16 mouse cellular contexts compared by ENCODE assay signal in genomic region chr5:51494358-51494876, GRCm38 (mm10).
DNase-seq lines count a peak whose midpoint lies in the region; ATAC-seq and TF ChIP-seq lines count a peak whose summit lies in the region.
"Had no signal": no experiment of that assay in that cellular context is flagged by ENCODE, and none has a peak within 500 bp of the region (broad histone marks: within the 10 kb centered on the region; RNA-seq: fewer than 3 reads in every experiment).

No protein-coding gene starts in this region.

- H3K9ac ChIP-seq in liver, embryonic 11.5 days (ENCODE audit: low read depth, low read length), result no peak overlapping the region
- H3K9ac ChIP-seq: heart, embryonic 15.5 days; hindbrain, embryonic 12.5 days had no signal

- no peaks in the 10 kb centered on the region for H3K9me3 ChIP-seq in liver, embryonic 11.5 days (ENCODE audit: control insufficient read depth, low read length)
- H3K9me3 ChIP-seq: heart, embryonic 15.5 days; hindbrain, embryonic 12.5 days; midbrain, embryonic 10.5 days had no signal

- no peaks in the 10 kb centered on the region; the same call in 1 of the 2 replicates for H3K27me3 ChIP-seq in liver, embryonic 11.5 days (replicated peaks; ENCODE audit: control insufficient read depth, insufficient read depth, low read length)
- H3K27me3 ChIP-seq: heart, embryonic 15.5 days; hindbrain, embryonic 12.5 days had no signal

- DNase-seq in liver (peak; percentile 3), R1 (ENCODE audit: low read depth, low spot score) (peak; percentile 6)
- no peak for DNase-seq in liver, embryonic 11.5 days (ENCODE audit: low spot score)
- DNase-seq in brain, embryonic 14.5 days (ENCODE audit: low read depth), result no peak
- no peak for DNase-seq in layer of hippocampus, postnatal 14 days (ENCODE audit: low spot score in 2 of 2)
- DNase-seq in urinary bladder, postnatal 14 days (ENCODE audit: low spot score), result no peak
- DNase-seq: adrenal gland, adult 8-10 months; cerebellum, adult 18-20 months; gastrocnemius, postnatal 10 days; heart, adult 2 months had no signal

- no peaks in the 10 kb centered on the region for H3K4me1 ChIP-seq in liver, embryonic 11.5 days (replicated peaks; ENCODE audit: control insufficient read depth, insufficient read depth, low read length)
- H3K4me1 ChIP-seq: heart, embryonic 15.5 days; hindbrain, embryonic 12.5 days had no signal

- ATAC-seq in liver, embryonic 11.5 days (replicated peaks; ENCODE audit: low FRiP score), result no peak
- ATAC-seq in megakaryocyte-erythroid progenitor cell, adult 5-6 weeks (replicated peaks; ENCODE audit: low FRiP score, low TSS enrichment, poor library complexity, severe bottlenecking), result 0 out of 2 replicates have a peak, but pooled peaks have one; percentile 41
- ATAC-seq: CD4-positive, CD25-positive, alpha-beta regulatory T cell, adult 4 months; lung, postnatal 0 days had no signal

- H3K4me2 ChIP-seq in liver, embryonic 11.5 days, result no peak overlapping the region
- H3K4me2 ChIP-seq: heart, embryonic 15.5 days had no signal

- peak; percentile 2; the same call in 1 of the 2 replicates for TF ChIP-seq CTCF in brain, embryonic 14.5 days (IDR thresholded peaks at IDR 0.05; ENCODE audit: borderline replicate concordance, extremely low read depth, insufficient read depth, insufficient read length)

- no peak overlapping the region for H3K27ac ChIP-seq in liver, embryonic 11.5 days (ENCODE audit: low read depth, low read length)
- H3K27ac ChIP-seq: heart, adult 2 months; heart, embryonic 15.5 days; midbrain, embryonic 10.5 days had no signal

- no peaks in the 10 kb centered on the region for H3K36me3 ChIP-seq in liver, embryonic 11.5 days (ENCODE audit: control insufficient read depth, insufficient read depth, low read length)
- H3K36me3 ChIP-seq: hindbrain, embryonic 12.5 days; midbrain, embryonic 10.5 days had no signal

- WGBS in liver, embryonic 11.5 days, result 44% methylated on average over 15 of the region's 15 CpGs

- TF ChIP-seq POLR2A in brain, embryonic 14.5 days (IDR thresholded peaks at IDR 0.05; ENCODE audit: borderline replicate concordance, extremely low read depth, insufficient read depth, insufficient read length, poor library complexity, severe bottlenecking), result no peak

- no peak overlapping the region for H3K4me3 ChIP-seq in liver, embryonic 11.5 days (ENCODE audit: low read depth, low read length)
- H3K4me3 ChIP-seq: heart, adult 2 months; heart, embryonic 15.5 days; hindbrain, embryonic 12.5 days; midbrain, embryonic 10.5 days had no signal

Comparison
In these comparisons a context has a peak if more than half of its experiments do, and no peak if none do; other contexts are left out.
1. DNase-seq: peak in liver (single experiment) and R1 (single experiment); none in liver, embryonic 11.5 days (single experiment), brain, embryonic 14.5 days (single experiment), layer of hippocampus, postnatal 14 days (0 of 2) and urinary bladder, postnatal 14 days (single experiment).